Mouse (Mus musculus) embryo, embryonic 11 days (tissue): ENCODE results near the gene BC030867.
A peak's percentile ranks its signal among the peaks of the same experiment; 100 is the strongest.
"Not testable (repeated sequence)": the region's sequence is repeated elsewhere in the genome, so short reads cannot be mapped to it uniquely, and the experiment has no call there.

Experiments used
- DNase-seq: peaks from one replicate; pipeline ENCODE4 v3.0.0-alpha.2; 2015

BC030867 gene

DNA sequence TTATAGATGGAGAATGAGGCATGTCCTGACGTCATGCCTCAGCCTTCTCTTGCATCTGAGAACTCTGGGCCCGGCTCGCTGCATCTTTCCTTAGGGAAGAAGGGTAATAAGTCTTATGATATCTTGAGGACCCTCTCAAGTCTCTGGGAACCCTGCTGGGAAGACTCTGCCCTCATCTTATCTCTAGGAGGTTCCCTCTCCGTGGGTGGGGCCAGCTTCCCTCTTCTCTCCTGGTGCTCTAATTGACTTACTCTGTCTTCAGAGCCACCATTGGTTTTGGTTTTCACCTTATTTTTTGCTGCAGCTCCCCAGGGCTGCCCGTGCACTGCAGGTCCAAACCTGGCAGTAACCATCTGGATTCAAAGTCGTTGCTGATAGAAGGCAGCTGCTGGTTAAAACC, 9.4 kb downstream of the BC030867 start:
- no peak for DNase-seq

GRCm38 (mm10) chr11:102258521-102258920, 9.8 kb downstream of the BC030867 start:
- DNase-seq, result peak; percentile 37

DNA sequence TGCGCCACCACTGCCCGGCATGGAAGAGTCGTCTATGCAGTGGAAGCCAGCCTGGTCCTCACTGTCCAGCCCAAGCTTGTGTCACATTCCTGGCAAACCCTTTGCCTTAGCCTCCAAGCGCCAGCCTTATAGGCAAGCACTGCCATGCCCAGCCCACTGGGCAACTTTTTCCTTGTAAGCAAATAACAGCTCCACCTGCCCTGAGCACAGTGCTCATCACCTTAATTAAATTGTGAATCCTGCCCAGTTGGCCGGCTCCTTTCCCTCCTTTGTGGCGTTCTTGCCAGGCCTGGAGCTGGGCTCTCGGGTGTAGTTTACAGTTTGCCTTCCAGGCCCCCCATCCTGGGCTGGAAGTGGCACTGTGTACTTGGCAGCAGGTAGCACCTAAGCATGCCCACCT, 14.5 kb downstream of the BC030867 start:
- DNase-seq, result no peak

DNA sequence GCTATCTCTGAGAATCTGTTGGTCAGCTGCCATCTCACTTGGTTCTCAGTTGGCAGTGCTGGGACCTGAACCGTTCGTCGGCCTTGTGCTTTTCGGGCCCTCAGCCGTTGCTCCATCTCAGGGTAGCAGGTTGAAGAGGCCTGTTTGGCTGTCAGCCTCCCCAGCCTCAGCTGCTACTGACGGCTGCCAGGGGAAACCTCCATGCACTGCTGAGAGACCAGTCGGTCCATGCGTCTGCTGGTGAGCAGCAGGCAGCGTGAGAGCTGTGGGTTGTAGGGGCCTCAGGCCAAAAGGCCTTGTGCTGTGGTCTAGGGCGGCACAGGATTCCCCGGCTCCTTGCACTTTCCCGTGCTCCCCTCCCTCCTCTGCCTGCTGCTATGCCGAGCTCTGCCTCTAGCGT, 17.1 kb downstream of the BC030867 start:
- no peak for DNase-seq

- DNase-seq, result no peak
Measured at GRCm38 (mm10) chr11:102266631-102267355, 18.1 kb downstream of the BC030867 start.

GRCm38 (mm10) chr11:102267480-102267879, 18.8 kb downstream of the BC030867 start:
- peak; percentile 88 for DNase-seq

DNA sequence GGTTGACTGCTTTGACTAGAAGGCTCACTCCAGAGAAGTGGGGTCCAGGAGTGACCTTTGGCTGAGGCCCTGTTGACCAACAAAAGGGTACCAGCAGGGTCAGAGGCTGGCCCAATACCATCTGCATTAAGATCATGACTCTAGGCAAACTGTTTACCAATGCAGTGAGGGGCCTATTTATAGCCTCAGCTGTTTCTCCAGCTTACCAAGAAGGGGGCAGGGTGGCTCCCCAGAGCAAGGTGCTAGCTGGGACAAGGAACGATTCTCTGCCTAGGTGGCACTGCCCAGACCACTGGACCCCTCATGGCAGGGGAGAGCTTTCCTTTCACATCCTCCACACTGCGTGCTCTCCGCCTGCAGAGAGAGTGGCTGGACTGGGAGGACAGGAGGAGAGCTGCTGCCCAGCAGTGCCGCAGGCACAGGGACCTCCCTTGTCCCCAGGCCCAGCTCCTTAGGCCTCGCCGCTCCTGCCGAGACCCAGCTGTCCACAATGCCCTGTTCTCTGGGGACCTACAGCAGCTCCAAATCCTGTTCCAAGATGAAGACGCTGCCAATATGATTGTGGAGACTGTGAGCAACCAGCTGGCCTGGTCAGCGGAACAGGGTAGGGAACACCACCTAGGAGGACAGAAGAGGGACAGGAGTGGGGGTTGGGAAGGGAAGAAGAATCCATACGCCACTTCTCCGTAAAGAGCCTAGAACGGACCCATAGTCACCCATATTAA, 20.0 kb downstream of the BC030867 start, which contains the start of gene Asb16:
Gene Asb16 (plus strand): TSS at position 224 of the 725 bp plus-strand sequence.
- DNase-seq, result no peak

- peak; percentile 80 for DNase-seq
Measured at GRCm38 (mm10) chr11:102276411-102276915, 27.8 kb downstream of the BC030867 start.

DNA sequence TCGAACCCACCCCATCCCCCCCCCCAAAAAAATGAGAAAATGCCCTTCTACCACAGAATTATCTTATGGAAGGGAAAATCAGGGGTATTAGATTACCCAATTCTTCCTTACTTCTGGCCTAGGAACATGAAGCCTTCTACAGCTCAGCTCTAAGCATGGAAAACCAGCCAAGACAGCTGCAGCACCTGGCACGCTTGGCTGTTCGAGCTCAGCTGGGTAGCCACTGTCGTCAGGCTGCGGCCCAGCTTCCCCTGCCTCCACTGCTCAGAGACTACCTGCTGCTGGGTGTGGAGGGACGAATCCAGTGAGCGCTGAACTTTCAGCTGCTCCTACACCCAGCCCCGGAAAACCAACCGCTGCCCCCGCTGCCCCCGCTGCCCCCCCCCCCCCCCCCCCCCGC, 29.1 kb downstream of the BC030867 start:
- DNase-seq, result no peak

GRCm38 (mm10) chr11:102279595-102279994, 30.9 kb downstream of the BC030867 start:
- no peak for DNase-seq

- not testable (repeated sequence) for DNase-seq
Measured at GRCm38 (mm10) chr11:102280267-102280666, 31.6 kb downstream of the BC030867 start.

DNA sequence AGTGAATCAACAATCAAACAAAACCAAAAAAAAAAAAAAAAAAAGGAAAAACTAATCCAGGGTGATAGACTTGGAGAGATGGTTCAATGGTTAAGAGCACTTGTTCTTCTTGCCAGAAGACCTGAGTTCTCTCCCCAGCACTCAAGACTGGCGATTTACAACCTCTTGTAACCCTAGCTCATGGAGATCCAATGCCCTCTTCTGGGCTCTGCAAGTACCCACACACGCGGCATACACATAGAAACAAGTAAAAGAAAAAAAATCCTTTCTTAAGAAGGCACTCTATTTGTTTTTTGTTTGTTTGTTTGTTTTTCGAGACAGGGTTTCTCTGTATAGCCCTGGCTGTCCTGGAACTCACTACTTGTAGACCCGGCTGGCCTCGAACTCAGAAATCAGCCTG, 35.2 kb downstream of the BC030867 start:
- DNase-seq, result no peak

GRCm38 (mm10) chr11:102284501-102285094, 35.9 kb downstream of the BC030867 start, which contains the start of gene Tmub2:
TSS of gene Tmub2 (plus strand) at chr11:102284931.
- DNase-seq, result peak; percentile 99

GRCm38 (mm10) chr11:102285095-102285834, 36.6 kb downstream of the BC030867 start:
- DNase-seq, result no peak

DNA sequence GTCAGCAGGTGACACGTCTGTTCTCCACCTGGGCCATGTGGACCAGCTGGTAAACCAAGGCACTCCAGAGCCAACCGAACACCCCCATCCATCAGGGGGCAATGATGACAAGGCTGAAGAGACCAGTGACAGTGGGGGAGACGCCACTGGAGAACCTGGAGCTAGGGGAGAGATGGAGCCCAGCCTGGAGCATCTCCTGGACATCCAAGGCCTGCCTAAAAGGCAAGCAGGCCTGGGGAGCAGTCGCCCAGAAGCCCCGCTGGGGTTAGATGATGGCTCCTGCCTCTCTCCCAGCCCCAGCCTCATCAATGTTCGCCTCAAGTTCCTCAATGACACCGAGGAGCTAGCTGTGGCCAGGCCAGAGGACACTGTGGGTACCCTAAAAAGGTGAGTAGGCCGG, 38.8 kb downstream of the BC030867 start:
- DNase-seq, result no peak

DNA sequence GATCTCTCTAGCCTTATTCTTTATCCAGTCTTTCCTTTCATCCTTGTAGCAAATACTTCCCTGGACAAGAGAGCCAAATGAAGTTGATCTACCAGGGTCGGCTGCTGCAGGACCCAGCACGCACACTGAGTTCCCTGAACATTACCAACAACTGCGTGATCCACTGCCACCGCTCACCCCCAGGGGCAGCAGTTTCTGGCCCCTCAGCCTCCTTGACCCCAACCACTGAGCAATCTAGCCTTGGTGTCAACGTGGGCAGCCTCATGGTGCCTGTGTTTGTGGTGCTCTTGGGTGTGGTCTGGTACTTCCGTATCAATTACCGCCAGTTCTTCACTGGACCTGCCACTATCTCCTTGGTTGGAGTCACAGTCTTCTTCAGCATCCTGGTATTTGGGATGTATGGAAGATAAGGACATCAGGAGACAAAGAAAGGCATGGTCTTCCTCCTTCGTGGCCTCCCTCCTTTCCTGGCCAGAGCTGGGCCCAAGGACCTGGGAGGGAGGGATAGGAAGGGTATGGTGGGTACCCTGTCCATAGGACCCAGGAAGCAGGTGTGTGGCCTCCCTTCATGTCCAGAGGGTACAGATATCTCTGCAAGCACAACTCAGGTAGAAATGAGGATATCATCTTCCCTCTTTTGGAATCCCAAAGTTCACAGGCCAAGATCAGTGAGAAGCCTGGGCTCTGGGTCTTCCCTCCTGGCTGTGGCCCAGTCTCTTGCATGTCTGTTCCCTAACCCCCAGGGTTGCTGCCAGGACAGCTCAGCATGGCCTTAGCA, 39.5 kb downstream of the BC030867 start:
- no peak for DNase-seq

- no peak for DNase-seq
Measured at GRCm38 (mm10) chr11:102288913-102289312, 40.2 kb downstream of the BC030867 start.

DNA sequence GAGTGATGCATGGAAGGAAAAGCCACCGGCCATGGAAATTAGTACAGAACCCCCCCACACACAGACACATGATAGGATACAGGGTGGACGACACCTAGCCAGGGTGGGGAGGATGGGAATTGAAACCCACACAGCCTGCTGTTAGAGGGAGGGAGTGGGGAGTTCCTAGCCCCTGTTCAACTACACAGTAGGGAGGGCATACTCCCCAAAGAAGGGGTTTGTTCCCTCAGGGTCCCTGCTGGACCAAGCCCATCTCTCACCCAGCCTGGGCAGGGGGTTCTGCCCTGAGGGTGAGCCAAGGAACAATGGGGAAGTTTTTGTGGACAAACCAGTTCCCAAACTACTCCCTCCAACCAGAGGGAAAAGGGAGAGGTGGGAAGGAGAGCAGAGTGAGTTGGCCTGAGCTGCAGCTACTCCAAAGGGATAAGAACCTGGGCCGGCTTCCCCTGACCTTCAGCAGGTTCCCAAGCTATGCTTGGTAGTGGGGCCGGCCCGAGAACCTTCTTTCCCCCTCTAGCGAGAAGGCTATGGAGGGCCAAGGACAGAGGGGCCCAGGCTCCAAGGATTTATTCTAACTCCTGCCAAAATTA, 40.9 kb downstream of the BC030867 start:
- no peak for DNase-seq

GRCm38 (mm10) chr11:102290141-102290540, 41.5 kb downstream of the BC030867 start:
- DNase-seq, result no peak

DNA sequence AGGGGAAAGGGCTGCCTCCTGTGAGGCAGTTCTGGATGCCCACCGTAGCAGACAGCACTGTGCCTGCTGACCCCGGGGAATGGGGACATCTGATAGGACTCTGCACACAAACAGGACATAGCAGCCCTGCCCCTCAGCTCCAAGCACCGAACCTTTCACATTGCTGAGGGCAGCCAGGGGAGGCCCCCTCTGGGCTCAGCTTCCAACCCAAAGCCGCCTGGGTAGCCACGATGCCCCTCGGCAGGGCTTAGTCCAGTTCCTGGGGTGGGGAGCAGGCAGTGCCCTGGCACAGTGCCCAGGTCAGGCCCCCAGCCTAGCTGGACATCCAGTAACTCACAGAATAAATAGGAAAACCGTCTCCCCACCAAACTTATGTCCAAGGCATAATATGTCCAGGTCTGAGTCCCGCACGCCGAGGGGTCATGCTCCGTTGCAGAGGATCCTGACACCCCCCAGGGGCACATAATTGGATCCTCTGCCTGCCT, 42.4 kb downstream of the BC030867 start:
- DNase-seq, result no peak

DNA sequence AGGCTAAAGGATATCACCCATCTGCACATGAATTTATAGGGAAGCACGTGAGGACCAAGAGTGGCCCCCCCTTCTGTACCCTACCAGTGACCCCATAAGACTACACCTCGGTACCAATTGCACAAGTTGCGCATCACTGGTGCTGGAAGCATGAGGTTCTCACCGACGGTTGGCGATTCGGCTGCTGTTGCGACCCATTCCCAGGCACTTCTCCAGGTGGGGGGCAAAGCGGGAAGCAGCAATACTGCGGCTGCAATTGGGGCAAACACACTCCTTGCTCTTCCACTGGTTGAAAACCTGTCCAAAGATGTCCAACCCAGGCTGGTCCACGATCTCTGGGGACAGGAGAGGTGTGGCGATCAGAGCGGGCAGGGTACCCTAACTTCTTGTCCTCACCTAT, 45.3 kb downstream of the BC030867 start:
- no peak for DNase-seq
